Mouse (Mus musculus) bone marrow macrophage, adult 2 months (primary cell): ENCODE measurements at regions not wholly inside any gene's neighbourhood (a gene's known extent, or its start where the extent isn't known, plus 50 kb on each side); places are given as distances from the start of the nearest gene placed in this dataset.

Source experiments
- CTCF ChIP-seq: IDR thresholded peaks from 2 replicates; pipeline ENCODE4 v1.5.1; 2012; ENCODE audit warnings: low read depth, mild to moderate bottlenecking, low read length, moderate library complexity
- POLR2A ChIP-seq: IDR thresholded peaks from 2 replicates; pipeline ENCODE4 v1.6.1; 2012; ENCODE audit warnings: mild to moderate bottlenecking, low read depth, low read length, borderline replicate concordance

DNA sequence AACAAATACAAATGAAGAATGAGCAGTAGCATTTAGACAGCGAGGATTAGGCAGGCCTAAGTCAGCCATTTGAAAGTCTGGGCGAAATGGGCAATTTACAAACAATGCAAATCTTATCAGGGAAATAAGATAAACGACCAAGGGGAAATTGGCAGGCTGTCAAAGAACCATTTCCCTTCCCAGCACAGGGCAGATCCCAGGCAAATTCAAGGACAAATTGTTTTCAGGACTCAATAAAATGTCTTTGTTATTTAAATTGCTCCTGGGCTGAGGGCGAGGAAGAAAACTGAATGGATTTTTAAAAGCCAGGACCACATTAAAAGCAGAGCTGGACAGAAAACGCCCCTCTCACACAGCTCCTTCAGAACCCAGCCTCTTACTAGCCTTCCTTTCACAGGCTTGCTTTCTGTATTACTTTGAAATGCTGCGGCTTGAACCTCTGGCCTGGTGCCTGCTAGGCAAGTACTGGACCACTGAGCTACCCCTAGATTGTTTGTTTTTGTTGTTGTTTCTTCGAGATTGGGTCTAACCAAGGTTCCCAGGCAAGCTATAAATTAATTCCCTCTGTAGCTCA, 221.4 kb downstream of the Pmp22 start:
- TF ChIP-seq CTCF (no peak), POLR2A (no peak)
